Mouse (Mus musculus) cerebellum, adult 8-10 months (tissue): ENCODE measurements around the gene Alox12b.

Experiments
- DNase-seq: peaks from one replicate; pipeline ENCODE4 v3.0.0; 2022

Gene Alox12b

GRCm38 (mm10) chr11:69156800-69157199 is at the start of gene Alox12b:
TSS of gene Alox12b (plus strand) at chr11:69156989.
- DNase-seq: no peak

- DNase-seq: peak; percentile 20
These were observed 49.1 kb upstream of the Alox12b start for GRCm38 (mm10) chr11:69107676-69108075.

GRCm38 (mm10) chr11:69108223-69108622 is 48.6 kb upstream of the Alox12b start:
- DNase-seq: no peak

GRCm38 (mm10) chr11:69109032-69109900 is 47.5 kb upstream of the Alox12b start:
- DNase-seq: no peak

GRCm38 (mm10) chr11:69110319-69111046 is 46.3 kb upstream of the Alox12b start:
- DNase-seq: peak; percentile 94

- no peak for DNase-seq
These were observed 45.6 kb upstream of the Alox12b start for GRCm38 (mm10) chr11:69111051-69111810.

- DNase-seq: no peak
These were observed 44.9 kb upstream of the Alox12b start for GRCm38 (mm10) chr11:69111865-69112264.

GRCm38 (mm10) chr11:69114018-69114417 is 42.8 kb upstream of the Alox12b start:
- no peak for DNase-seq

GRCm38 (mm10) chr11:69114621-69115020 is 42.2 kb upstream of the Alox12b start:
- no peak for DNase-seq

GRCm38 (mm10) chr11:69116843-69117242 is 39.9 kb upstream of the Alox12b start:
- DNase-seq: no peak

- DNase-seq: peak; percentile 71
These were observed 38.8 kb upstream of the Alox12b start for GRCm38 (mm10) chr11:69117737-69118695.

- peak; percentile 97 for DNase-seq
These were observed 38.0 kb upstream of the Alox12b start for GRCm38 (mm10) chr11:69118765-69119164.

- DNase-seq: no peak
These were observed 37.2 kb upstream of the Alox12b start for GRCm38 (mm10) chr11:69119446-69120155.

- no peak for DNase-seq
These were observed 36.4 kb upstream of the Alox12b start, which contains the start of gene Hes7 for GRCm38 (mm10) chr11:69120221-69121000. TSS of gene Hes7 (plus strand) at chr11:69120404.

- DNase-seq: no peak
These were observed 35.6 kb upstream of the Alox12b start for GRCm38 (mm10) chr11:69121001-69121740.

- DNase-seq: peak; percentile 44
These were observed 35.0 kb upstream of the Alox12b start for GRCm38 (mm10) chr11:69121741-69122335.

GRCm38 (mm10) chr11:69122336-69122951 is 34.3 kb upstream of the Alox12b start, which contains the start of gene 9130213A22Rik:
TSS of gene 9130213A22Rik (minus strand) at chr11:69122589.
- DNase-seq: peak; percentile 84

- DNase-seq: peak; percentile 91
These were observed 33.6 kb upstream of the Alox12b start for GRCm38 (mm10) chr11:69123056-69123692.
